Mouse (Mus musculus): ENCODE results near the gene Slc1a4. TPM values are rescaled to one million over a fixed set of nuclear protein-coding genes. Genes with fewer than 3 reads are reported as not detected.

The Slc1a4 gene
- 7.5 and 12.5 TPM in 2 replicates for polyA plus RNA-seq (2012; rRNA removed)

GRCm38 (mm10) chr11:20332561-20333514, at the start of gene Slc1a4:
Gene Slc1a4, minus strand, starts transcription at chr11:20332713.
- DNase-seq = peak; percentile 91
- WGBS = under 1% methylated on average over 48 of the region's 48 CpGs
- TF ChIP-seq CTCF (IDR thresholded peaks at IDR 0.05; ENCODE audit: insufficient read depth, low read length) (peak; percentile 75), POLR2A (IDR thresholded peaks at IDR 0.05; ENCODE audit: borderline replicate concordance, extremely low read depth, low read depth, low read length) (peak; percentile 83; the same call in 1 of the 2 replicates)
- Histone ChIP-seq H3K4me3 (replicated peaks; ENCODE audit: extremely low read depth, low read depth, low read length) (peak within 1 kb of the TSS; percentile 71), H3K4me1 (ENCODE audit: control insufficient read depth, insufficient read depth, low read length) (no peaks in the 10 kb centered on the region)

DNA sequence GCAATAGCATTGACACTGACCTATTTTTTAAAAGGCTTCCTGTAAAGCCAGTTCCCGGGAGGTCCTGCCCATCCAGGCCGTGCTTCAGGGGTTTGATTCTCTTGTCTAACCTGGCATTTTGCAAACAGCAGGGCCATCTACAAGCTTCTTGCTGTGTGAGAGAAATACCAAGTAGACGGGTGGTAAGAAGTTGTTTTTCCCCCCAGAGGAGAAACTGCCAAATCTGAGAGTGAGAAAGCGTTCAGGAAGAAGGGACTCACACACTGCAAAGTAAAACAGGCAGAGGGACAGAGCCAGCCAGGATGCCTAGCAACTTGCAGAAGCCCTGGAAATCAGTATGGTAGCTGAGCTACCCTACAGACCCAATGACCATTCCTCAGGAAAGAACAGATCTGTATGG, 47.6 kb upstream of the Slc1a4 start:
- TF ChIP-seq CTCF (IDR thresholded peaks at IDR 0.05; ENCODE audit: insufficient read depth, low read length) = no peak
- no peak for TF ChIP-seq POLR2A (IDR thresholded peaks at IDR 0.05; ENCODE audit: borderline replicate concordance, extremely low read depth, low read depth, low read length)
- Histone ChIP-seq H3K4me1 (ENCODE audit: control insufficient read depth, insufficient read depth, low read length) (no peaks in the 10 kb centered on the region), H3K4me3 (replicated peaks; ENCODE audit: extremely low read depth, low read depth, low read length) (no peak overlapping the region)
- WGBS = 45% methylated on average over 4 of the region's 4 CpGs
- no peak for DNase-seq

- Histone ChIP-seq H3K4me3 (replicated peaks; ENCODE audit: extremely low read depth, low read depth, low read length) (no peak overlapping the region), H3K4me1 (ENCODE audit: control insufficient read depth, insufficient read depth, low read length) (no peaks in the 10 kb centered on the region)
- 86% methylated on average over 7 of the region's 7 CpGs for WGBS
- no peak for DNase-seq
- TF ChIP-seq CTCF (IDR thresholded peaks at IDR 0.05; ENCODE audit: insufficient read depth, low read length) = no peak
- TF ChIP-seq POLR2A (IDR thresholded peaks at IDR 0.05; ENCODE audit: borderline replicate concordance, extremely low read depth, low read depth, low read length) = no peak
Measured at GRCm38 (mm10) chr11:20376642-20377041, 44.1 kb upstream of the Slc1a4 start.

- TF ChIP-seq CTCF (IDR thresholded peaks at IDR 0.05; ENCODE audit: insufficient read depth, low read length) = no peak
- TF ChIP-seq POLR2A (IDR thresholded peaks at IDR 0.05; ENCODE audit: borderline replicate concordance, extremely low read depth, low read depth, low read length) = no peak
- Histone ChIP-seq H3K4me1 (ENCODE audit: control insufficient read depth, insufficient read depth, low read length) (no peaks in the 10 kb centered on the region), H3K4me3 (replicated peaks; ENCODE audit: extremely low read depth, low read depth, low read length) (no peak overlapping the region)
- 60% methylated on average over 8 of the region's 8 CpGs for WGBS
- no peak for DNase-seq
Measured at GRCm38 (mm10) chr11:20372616-20373211, 40.2 kb upstream of the Slc1a4 start.

GRCm38 (mm10) chr11:20370486-20370885, 38.0 kb upstream of the Slc1a4 start:
- Histone ChIP-seq H3K4me1 (ENCODE audit: control insufficient read depth, insufficient read depth, low read length) (no peaks in the 10 kb centered on the region), H3K4me3 (replicated peaks; ENCODE audit: extremely low read depth, low read depth, low read length) (no peak overlapping the region)
- WGBS = 74% methylated on average over 2 of the region's 2 CpGs
- no peak for DNase-seq
- TF ChIP-seq POLR2A (IDR thresholded peaks at IDR 0.05; ENCODE audit: borderline replicate concordance, extremely low read depth, low read depth, low read length) (no peak), CTCF (IDR thresholded peaks at IDR 0.05; ENCODE audit: insufficient read depth, low read length) (no peak)

DNA sequence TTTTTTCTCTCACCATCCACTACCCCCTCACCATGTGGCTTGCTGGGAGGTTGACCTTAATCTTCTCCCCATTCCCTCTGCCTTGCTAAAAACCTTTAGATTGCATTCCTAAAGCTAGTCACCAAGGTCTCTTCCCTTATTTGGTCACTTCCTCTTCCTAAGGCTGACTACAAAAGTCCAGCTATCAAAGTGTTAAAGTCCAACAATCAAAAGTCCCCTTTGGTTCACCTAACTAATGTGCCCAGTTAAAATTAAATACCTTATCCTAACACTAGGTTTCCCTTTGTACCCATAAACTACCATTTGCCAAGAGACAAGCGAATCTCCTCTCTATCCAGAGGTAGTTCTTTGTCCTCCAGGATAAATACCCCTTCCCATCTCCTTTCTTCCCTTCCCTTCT, 33.9 kb upstream of the Slc1a4 start:
- no peak for DNase-seq
- no peaks in the 10 kb centered on the region for H3K4me1 ChIP-seq (ENCODE audit: control insufficient read depth, insufficient read depth, low read length)
- TF ChIP-seq POLR2A (IDR thresholded peaks at IDR 0.05; ENCODE audit: borderline replicate concordance, extremely low read depth, low read depth, low read length) (no peak), CTCF (IDR thresholded peaks at IDR 0.05; ENCODE audit: insufficient read depth, low read length) (no peak)
- H3K4me3 ChIP-seq (replicated peaks; ENCODE audit: extremely low read depth, low read depth, low read length) = no peak overlapping the region
- WGBS = 82% methylated on average over 1 of the region's 1 CpGs

GRCm38 (mm10) chr11:20361354-20361753, 28.8 kb upstream of the Slc1a4 start:
- Histone ChIP-seq H3K4me3 (replicated peaks; ENCODE audit: extremely low read depth, low read depth, low read length) (no peak overlapping the region), H3K4me1 (ENCODE audit: control insufficient read depth, insufficient read depth, low read length) (no peaks in the 10 kb centered on the region)
- 34% methylated on average over 3 of the region's 3 CpGs for WGBS
- no peak for TF ChIP-seq POLR2A (IDR thresholded peaks at IDR 0.05; ENCODE audit: borderline replicate concordance, extremely low read depth, low read depth, low read length)
- TF ChIP-seq CTCF (IDR thresholded peaks at IDR 0.05; ENCODE audit: insufficient read depth, low read length) = no peak
- DNase-seq = no peak

DNA sequence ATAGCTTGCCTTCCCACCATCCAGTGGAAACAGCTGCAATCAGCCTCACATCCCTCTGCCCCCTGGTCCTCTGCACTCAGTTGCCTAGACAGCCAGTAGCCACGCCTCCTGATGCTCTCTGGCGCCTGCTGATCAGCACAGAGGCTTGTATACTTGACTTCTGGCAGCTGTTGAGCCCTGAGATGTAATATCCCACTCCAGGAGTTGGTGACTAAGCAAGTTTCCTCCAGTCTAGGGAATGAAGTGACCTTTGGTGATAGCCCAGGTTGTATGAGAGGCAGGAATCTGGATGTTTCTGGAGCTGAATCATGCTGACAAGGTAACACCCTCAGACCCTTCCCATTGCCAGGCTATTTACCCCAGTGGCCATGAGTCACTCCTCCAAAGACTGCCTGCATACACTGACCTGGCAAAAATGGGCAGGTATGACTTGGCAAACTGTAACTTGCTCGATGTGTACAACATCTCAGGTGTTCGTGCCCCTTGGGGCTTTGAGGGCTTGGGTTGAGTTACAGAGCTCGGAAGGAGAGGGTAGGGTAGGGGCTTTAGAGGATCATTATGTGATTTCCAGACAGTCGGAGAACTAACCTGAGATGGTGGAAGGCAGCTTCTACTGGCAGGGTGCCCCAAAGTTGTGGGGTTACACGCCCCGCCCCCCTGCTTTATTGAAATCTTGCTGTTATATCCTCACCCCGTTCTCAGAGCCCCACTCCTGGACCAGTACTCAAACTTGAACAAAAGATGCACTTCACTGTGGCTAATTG, 25.4 kb upstream of the Slc1a4 start:
- TF ChIP-seq CTCF (IDR thresholded peaks at IDR 0.05; ENCODE audit: insufficient read depth, low read length) (no peak), POLR2A (IDR thresholded peaks at IDR 0.05; ENCODE audit: borderline replicate concordance, extremely low read depth, low read depth, low read length) (no peak)
- no peaks in the 10 kb centered on the region for H3K4me1 ChIP-seq (ENCODE audit: control insufficient read depth, insufficient read depth, low read length)
- H3K4me3 ChIP-seq (replicated peaks; ENCODE audit: extremely low read depth, low read depth, low read length) = no peak overlapping the region
- 80% methylated on average over 9 of the region's 9 CpGs for WGBS
- DNase-seq = no peak

DNA sequence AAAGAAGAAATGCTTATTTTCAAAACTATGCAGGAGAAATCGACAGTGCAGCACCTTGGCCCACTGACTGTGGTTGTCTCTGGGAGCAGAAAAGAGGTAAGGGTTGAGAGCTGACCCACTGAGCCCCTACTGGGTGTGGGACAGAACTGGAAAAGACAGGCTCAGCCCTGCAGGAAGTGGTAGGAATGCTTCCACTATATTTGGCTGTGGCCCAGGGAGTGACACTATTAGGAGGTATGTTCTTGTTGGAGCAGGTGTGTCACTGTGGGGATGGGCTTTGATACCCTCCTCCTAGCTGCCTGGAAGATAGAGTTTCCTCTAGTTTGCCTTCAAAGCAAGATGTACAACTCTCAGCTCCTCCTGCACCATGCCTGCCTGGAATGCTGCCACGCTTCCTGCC, 16.0 kb upstream of the Slc1a4 start:
- TF ChIP-seq POLR2A (IDR thresholded peaks at IDR 0.05; ENCODE audit: borderline replicate concordance, extremely low read depth, low read depth, low read length) (no peak), CTCF (IDR thresholded peaks at IDR 0.05; ENCODE audit: insufficient read depth, low read length) (no peak)
- DNase-seq = no peak
- 87% methylated on average over 2 of the region's 2 CpGs for WGBS
- Histone ChIP-seq H3K4me3 (replicated peaks; ENCODE audit: extremely low read depth, low read depth, low read length) (no peak overlapping the region), H3K4me1 (ENCODE audit: control insufficient read depth, insufficient read depth, low read length) (peaks cover 2% of the 10 kb centered on the region; the same call in 1 of the 2 replicates)
